Mouse (Mus musculus) gastrocnemius, postnatal 25 days (tissue): ENCODE data around the gene Nefh. TPM values are rescaled to one million over a fixed set of nuclear protein-coding genes. Genes with fewer than 3 reads are reported as not detected.

Experiments
- DNase-seq: peaks from one replicate; pipeline ENCODE4 v3.0.0; 2022
- long read RNA-seq, 2 experiments: library from polyadenylated mRNA; stranded (forward); transcript quantifications; one replicate each; pipeline ENCODE4 v2.0.0; 2021
- total RNA-seq, 2 experiments: library from RNA; stranded (reverse); gene quantifications; 1 replicate in 1 of 2; 2 replicates in 1 of 2; pipeline ENCODE4 v1.2.3; 2021

The Nefh gene
- total RNA-seq = not detected
- long read RNA-seq, experiment 1 = 0 reads
- long read RNA-seq, experiment 2, partial matches to known transcripts = 0 of 1 reads
- long read RNA-seq, experiment 2, other reads (novel, unspliced or antisense) = 0 of 1 reads

- no peak for DNase-seq
These were observed at the start of gene Nefh for GRCm38 (mm10) chr11:4947813-4948174. TSS of gene Nefh (minus strand) at chr11:4948064.

DNA sequence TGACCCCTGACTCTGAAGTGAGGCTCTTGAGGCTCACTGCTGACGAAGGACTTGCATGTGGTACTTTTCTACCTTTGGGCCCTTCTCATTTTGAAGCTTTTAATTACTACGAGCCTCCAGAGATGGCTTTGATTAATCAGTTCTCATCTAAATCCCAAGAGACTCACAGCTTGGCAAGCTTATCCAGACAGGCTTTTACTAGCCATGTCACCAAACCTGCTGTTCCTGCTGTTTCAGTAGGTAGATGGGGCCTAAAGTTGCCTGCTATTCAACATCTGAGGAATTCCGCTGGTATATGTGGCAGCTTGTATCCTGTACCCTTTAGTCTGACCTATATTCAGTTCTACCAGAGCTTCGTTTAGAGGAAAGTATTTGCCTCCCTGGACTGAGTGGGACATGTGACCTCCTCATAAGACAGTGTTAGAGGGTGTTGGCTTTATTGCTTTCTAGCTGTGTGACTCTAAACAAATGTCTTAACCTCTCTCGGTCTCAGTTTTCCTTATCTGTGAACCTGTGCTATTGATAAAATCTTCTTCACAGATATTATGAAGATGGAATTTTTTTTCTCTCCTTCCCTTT lies 48.8 kb upstream of the Nefh start:
- no peak for DNase-seq

GRCm38 (mm10) chr11:4995676-4996075 lies 47.8 kb upstream of the Nefh start:
- no peak for DNase-seq

- DNase-seq = no peak
These were observed 44.6 kb upstream of the Nefh start for GRCm38 (mm10) chr11:4992471-4992870.

- DNase-seq = peak; percentile 26
These were observed 41.3 kb upstream of the Nefh start for GRCm38 (mm10) chr11:4989187-4989586.

GRCm38 (mm10) chr11:4987487-4987852 lies 39.6 kb upstream of the Nefh start:
- no peak for DNase-seq

DNA sequence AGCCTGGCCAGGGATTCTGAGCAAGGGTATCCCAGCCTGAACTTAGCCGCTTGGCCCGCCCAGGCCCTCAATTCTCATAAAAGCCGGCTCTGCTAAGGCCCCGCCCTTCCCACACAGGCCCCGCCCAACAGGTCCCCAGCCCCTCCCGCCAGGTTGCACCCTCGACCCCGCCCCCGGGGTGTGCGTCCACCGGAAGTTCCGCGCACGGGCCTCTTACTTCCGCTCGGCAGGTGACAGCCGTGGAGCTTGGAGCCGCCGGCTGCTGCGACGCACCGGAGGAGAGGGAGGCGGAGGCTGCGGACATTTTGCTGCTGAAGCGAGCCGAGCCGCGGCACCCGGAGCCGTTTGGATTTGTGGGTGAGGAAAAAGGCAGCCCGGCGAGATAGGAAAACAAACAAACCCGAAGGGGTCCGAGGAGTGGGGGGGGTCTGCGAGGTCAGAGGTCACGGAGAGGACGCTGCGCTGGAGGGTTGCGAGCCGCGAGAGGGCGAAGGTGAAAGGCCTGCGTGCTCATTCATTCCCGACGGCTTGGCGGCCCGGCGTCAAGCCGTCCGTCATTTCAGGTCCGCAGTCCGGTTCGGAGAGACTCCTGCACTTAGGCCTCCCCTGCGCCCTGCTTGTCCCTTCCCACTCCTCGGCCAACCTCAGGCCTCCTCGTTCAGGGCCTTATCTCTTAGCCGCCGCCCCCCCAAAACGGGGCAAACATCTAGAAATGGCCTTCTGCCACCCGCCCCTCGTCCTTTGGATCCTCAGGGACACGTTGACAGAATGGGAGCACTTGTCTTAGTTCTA lies 39.0 kb upstream of the Nefh start, which contains the start of gene Ap1b1:
TSS of gene Ap1b1 (plus strand) at position 130 of the 792 bp plus-strand sequence.
- peak; percentile 89 for DNase-seq

DNA sequence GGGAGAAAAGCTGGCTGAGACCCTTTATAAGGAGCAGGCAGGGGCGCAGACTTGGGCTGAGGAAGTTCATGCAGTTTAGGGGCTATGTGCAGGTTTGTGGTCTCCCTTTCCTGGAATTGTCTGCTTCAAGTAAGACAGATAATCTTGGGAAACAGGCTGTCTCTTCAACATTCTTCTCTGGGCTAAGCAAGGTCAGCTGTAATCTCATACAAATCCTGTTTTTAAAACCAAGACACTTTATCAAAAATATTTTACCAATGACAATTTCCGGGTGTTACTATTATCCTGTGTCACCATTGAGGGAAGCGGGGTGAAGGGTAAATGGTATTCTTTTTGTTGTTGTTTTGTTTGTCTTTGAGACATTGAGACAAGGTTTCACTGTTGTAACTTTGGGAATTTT lies 36.9 kb upstream of the Nefh start:
- DNase-seq = no peak

DNA sequence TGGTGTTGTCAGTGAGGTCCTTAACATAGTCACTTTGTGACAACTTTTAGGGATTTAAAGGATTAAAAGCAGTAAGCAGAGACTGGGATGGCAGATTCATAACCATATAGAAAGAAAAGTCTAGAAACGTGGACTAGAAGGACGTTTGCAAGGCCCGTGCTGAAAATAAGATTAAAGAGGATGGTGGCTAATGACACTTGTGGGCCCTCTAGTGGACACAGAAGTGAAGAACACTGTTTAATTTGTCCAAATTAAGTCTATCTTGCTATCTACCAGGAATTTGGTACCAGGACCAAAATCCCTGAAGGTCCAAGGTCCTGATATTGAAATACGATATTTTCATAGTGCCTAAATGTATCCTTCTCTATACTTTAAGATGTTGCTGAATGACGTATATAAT lies 36.4 kb upstream of the Nefh start:
- no peak for DNase-seq

DNA sequence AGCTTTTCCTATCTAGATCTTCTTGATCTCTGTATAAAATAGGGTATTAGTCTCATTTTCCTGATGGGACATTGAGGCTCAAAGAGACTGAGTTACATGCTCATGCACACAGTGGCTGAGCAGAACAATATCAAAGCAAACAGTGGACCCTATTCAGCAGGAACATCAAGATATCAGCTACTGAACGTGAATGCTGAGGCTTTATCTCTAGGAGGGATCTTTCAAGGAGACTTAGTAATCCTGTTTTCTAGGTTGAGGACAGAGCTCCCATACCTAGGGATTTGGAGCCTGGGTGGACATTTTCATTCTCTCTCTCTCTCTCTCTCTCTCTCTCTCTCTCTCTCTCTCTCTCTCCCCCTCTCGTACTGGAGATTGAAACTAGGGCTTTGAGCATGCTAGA lies 35.7 kb upstream of the Nefh start:
- DNase-seq = no peak

- DNase-seq = no peak
These were observed 35.1 kb upstream of the Nefh start for GRCm38 (mm10) chr11:4983010-4983409.

DNA sequence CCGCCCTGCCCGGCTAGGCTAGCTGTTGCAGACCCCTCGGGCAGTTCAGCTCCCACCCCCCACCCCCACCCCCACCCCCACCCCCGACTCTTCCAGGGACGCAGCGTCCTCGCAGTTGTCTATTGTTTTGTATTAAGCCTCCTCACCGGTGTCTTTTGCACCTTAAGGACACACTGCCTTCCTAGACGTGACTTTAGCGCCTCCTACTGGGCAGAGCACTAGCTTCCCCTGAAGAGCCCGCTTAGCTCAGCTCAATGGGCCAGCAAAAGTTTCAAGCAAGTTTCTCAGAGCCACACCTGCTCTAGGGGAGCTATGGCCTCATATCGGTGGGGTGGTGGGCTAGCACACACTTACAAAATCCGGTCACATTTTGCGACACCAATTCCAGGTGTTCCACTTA lies 27.8 kb upstream of the Nefh start:
- no peak for DNase-seq

GRCm38 (mm10) chr11:4974376-4975122 lies 26.7 kb upstream of the Nefh start:
- no peak for DNase-seq

DNA sequence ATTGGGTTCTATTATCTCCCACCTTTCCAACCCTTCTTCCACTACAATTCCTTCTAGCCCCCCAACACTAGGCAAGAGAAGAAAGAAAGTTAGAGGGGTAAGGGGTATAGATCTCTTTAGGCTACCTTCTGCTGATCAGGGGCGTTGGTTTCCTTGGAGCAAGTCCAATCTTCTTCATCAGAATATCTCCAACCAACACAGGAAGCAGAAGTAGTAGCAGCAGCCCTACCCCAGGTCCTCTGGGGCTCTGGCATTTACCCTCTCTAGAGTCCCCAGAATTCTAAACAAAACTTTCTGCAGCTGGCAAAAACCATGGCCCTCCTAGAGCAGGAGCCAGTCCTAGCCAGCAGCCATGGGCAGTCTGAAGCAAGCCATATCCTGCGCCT lies 26.0 kb upstream of the Nefh start:
- DNase-seq = no peak

GRCm38 (mm10) chr11:4972967-4973870 lies 25.4 kb upstream of the Nefh start:
- no peak for DNase-seq

DNA sequence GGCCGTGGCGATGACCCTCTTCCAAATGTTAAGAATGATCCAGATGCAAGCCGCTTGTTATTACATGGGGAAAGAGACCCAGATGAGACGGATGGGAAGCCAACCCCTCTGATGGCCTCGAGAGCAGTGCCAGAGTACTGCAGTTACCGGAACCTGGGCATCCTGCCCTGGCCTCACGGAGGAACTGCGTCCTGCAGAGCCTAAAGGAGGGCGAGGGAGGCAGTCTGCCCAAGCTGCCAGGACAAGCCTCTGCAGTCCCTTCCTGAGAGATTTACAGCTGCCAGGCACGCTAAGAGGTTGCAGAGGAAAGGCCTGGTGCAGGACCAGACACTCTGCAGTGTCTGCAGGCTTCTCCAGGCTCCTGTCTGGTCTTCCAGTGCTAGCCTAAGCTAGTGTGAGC lies 20.5 kb upstream of the Nefh start:
- peak; percentile 52 for DNase-seq

DNA sequence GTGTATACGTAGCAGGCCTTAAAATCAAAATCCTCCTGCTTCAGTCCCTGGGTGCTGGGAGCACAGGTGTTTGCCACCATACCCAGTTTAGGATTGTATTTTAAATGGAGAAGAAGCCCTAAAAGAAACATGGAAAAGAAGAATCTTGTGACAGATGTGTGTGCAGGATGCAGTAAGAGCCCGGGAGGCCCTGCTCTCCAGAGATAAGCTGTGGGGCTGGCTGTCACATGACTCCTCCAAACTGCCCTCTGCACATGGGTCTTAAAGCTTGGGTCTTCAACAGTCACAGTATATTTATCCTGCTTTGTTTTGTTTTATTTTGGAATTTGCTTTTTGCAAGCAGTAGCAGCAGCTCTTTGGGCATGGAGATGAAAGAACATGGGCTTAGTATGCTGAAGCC lies 19.7 kb upstream of the Nefh start:
- DNase-seq = no peak

DNA sequence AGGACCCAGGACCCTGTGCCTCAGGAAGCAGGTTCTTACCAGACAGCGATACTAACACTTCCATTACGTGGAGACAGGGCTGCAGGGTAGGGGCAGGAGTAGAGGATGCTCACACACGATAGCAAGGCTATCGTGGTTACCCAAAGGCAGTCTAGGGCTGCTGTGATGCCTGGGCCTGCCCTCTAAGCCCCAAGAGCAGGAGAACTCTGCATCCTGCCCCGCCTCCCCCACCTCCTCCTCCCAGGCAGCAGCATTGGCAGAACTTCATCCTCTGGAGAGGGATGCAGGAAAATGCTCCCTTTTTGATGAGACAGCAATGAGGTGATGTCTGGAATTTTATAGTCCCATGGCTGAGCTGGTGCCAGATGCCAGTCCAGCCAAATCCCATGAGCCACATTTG lies 19.0 kb upstream of the Nefh start:
- DNase-seq = no peak

- no peak for DNase-seq
These were observed 18.5 kb upstream of the Nefh start for GRCm38 (mm10) chr11:4966325-4966724.

DNA sequence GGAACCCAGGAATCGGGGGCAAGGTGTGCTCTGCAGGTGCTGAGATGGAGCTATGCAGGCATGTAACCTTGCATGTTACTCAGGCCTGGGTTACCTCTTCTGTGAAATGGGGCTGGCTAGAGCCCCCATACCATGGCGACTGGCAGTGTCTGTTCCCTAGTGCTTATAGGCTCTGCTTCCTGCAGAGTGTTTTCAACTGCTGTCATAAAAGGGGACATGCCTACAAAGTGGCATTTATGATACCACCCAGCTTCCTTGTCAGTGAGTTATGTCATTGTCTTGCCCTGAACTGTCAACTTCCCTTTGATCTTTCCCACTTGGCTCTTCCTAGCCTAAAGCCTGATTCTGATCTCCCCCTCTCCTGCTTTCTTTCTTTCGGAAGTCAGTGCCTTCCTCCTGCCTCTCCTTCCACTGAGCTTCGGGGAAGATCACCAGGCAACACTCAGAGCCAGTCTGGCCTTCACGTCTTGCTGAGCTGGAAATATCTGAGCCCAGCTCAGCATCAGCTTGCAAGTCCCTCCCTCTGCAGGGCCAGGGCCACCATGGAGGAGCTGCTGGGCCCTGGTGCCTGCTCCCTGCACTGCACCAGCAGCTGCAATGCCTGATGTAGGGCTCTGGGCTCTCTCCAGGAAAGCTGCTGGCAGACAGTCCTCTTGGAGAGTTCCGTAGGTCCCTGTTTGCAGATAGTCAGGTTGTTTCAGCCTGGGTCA lies 15.4 kb upstream of the Nefh start:
- no peak for DNase-seq

DNA sequence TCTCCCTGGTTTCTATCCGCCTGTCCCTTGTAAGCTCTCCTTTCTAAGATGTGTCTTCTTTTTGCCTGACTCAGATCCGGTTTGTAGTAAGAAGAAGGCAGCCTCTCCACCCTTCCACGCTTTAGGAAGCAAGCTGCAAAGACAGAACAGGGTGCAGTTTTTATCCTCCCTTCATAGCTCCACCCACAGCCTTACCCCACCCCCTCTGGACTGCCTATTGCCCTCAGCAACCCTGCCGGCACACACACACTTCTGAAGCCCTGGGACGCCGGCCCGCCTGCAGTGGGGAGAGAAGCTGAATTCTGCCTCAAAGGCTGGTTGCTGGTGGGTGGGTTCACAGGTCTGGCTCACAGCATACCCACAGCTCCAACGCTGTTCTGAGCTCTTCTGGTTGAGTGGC lies 6.1 kb upstream of the Nefh start:
- DNase-seq = no peak

- DNase-seq = no peak
These were observed 5.5 kb upstream of the Nefh start for GRCm38 (mm10) chr11:4953401-4953800.
